Mouse (Mus musculus) c-Kit-negative CD71-positive TER-119-positive erythroid progenitor cells, embryonic 14.5 days (primary cell): ENCODE results near the gene Kank3.
A peak's percentile ranks its signal among the peaks of the same experiment; 100 is the strongest.

Source experiments
- DNase-seq: peaks from one replicate; pipeline ENCODE4 v3.0.0-alpha.2; 2013; ENCODE audit warnings: low read depth, low spot score

Gene Kank3

GRCm38 (mm10) chr17:33851331-33851730 is 41.0 kb downstream of the Kank3 start:
- no peak for DNase-seq

- no peak for DNase-seq
These were observed 47.5 kb downstream of the Kank3 start for GRCm38 (mm10) chr17:33857816-33858215.

GRCm38 (mm10) chr17:33865330-33866030 is 55.2 kb downstream of the Kank3 start:
- peak; percentile 36 for DNase-seq
